12 mouse cellular contexts compared by ENCODE assay signal in genomic region chr8:120550937-120551676, GRCm38 (mm10). TPM values are rescaled to one million over a fixed set of nuclear protein-coding genes. Genes with fewer than 3 reads are reported as not detected.
DNase-seq lines count a peak whose midpoint lies in the region; ATAC-seq and TF ChIP-seq lines count a peak whose summit lies in the region.
"Had no signal": no experiment of that assay in that cellular context is flagged by ENCODE, and none has a peak within 500 bp of the region (broad histone marks: within the 10 kb centered on the region; RNA-seq: fewer than 3 reads in every experiment).

No protein-coding gene starts in this region.

- no peak for TF ChIP-seq CTCF in cerebellum, adult 2 months (IDR thresholded peaks at IDR 0.05; ENCODE audit: borderline replicate concordance, insufficient read depth, low read depth, low read length)
- no peak for TF ChIP-seq CTCF in lung, postnatal 0 days (IDR thresholded peaks at IDR 0.05)

- H3K27ac ChIP-seq in heart, embryonic 11.5 days (ENCODE audit: low read depth, low read length), result peak overlapping the region; percentile 85
- peak overlapping the region; percentile 99 for H3K27ac ChIP-seq in cerebellum, adult 2 months (ENCODE audit: insufficient read depth, low read length)
- peak overlapping the region; percentile 87 to 88 for H3K27ac ChIP-seq in heart, embryonic 14.5 days (replicated peaks in 1 of 2; ENCODE audit: control insufficient read depth in 1 of 2, insufficient read depth in 1 of 2, low read depth in 2 of 2, low read length in 2 of 2)
- H3K27ac ChIP-seq in midbrain, embryonic 13.5 days, result peak overlapping the region; percentile 90
- H3K27ac ChIP-seq in lung, postnatal 0 days (ENCODE audit: low read length), result no peak overlapping the region
- H3K27ac ChIP-seq: lung, embryonic 15.5 days had no signal

- H3K36me3 ChIP-seq in heart, embryonic 11.5 days (ENCODE audit: control insufficient read depth, insufficient read depth, low read length), result peaks cover 2% of the 10 kb centered on the region; the same call in 1 of the 2 replicates
- H3K36me3 ChIP-seq in heart, embryonic 14.5 days (ENCODE audit: control insufficient read depth, insufficient read depth, low read length), result peaks cover 24% of the 10 kb centered on the region
- H3K36me3 ChIP-seq in midbrain, embryonic 13.5 days, result peaks cover 12% of the 10 kb centered on the region
- H3K36me3 ChIP-seq in lung, postnatal 0 days (ENCODE audit: insufficient read depth, low read length), result no peaks in the 10 kb centered on the region

- H3K4me3 ChIP-seq in heart, embryonic 11.5 days (ENCODE audit: low read depth, low read length), result peak overlapping the region; percentile 12; the same call in 1 of the 2 replicates
- H3K4me3 ChIP-seq in cerebellum, adult 2 months (replicated peaks; ENCODE audit: insufficient read depth, low read depth, low read length), result peak overlapping the region; percentile 33
- H3K4me3 ChIP-seq in heart, embryonic 14.5 days (ENCODE audit: control insufficient read depth in 1 of 2, insufficient read depth in 1 of 2, low read depth in 1 of 2, low read length in 2 of 2), result no peak overlapping the region
- H3K4me3 ChIP-seq in midbrain, embryonic 13.5 days (replicated peaks), result no peak overlapping the region
- H3K4me3 ChIP-seq in lung, postnatal 0 days (ENCODE audit: low read depth, low read length), result no peak overlapping the region
- H3K4me3 ChIP-seq: lung, embryonic 15.5 days had no signal

- H3K9me3 ChIP-seq in heart, embryonic 11.5 days (replicated peaks; ENCODE audit: control insufficient read depth, low read length), result no peaks in the 10 kb centered on the region
- H3K9me3 ChIP-seq in heart, embryonic 14.5 days (ENCODE audit: control insufficient read depth, low read length), result no peaks in the 10 kb centered on the region
- H3K9me3 ChIP-seq in midbrain, embryonic 13.5 days, result no peaks in the 10 kb centered on the region
- no peaks in the 10 kb centered on the region for H3K9me3 ChIP-seq in lung, postnatal 0 days (ENCODE audit: low read length)
- H3K9me3 ChIP-seq: lung, embryonic 15.5 days had no signal

- H3K4me2 ChIP-seq in heart, embryonic 11.5 days, result peak overlapping the region; percentile 48
- peak overlapping the region; percentile 51 for H3K4me2 ChIP-seq in heart, embryonic 14.5 days (ENCODE audit: low read length)
- H3K4me2 ChIP-seq in midbrain, embryonic 13.5 days (replicated peaks), result peak overlapping the region; percentile 52; the same call in 1 of the 2 replicates
- H3K4me2 ChIP-seq in lung, postnatal 0 days (replicated peaks; ENCODE audit: low read depth, low read length), result no peak overlapping the region
- H3K4me2 ChIP-seq: lung, embryonic 15.5 days had no signal

- no peak for TF ChIP-seq EP300 in lung, postnatal 0 days (IDR thresholded peaks at IDR 0.05)

- H3K4me1 ChIP-seq in heart, embryonic 11.5 days (ENCODE audit: control insufficient read depth, insufficient read depth, low read length), result peaks cover 95% of the 10 kb centered on the region
- H3K4me1 ChIP-seq in cerebellum, adult 2 months (ENCODE audit: control insufficient read depth, insufficient read depth, low read length), result peaks cover 87% of the 10 kb centered on the region
- H3K4me1 ChIP-seq in heart, embryonic 14.5 days (ENCODE audit: control insufficient read depth in 2 of 2, insufficient read depth in 2 of 2, low read length in 2 of 2), result peaks cover 85 to 99% of the 10 kb centered on the region in 2 experiments
- peaks cover 100% of the 10 kb centered on the region for H3K4me1 ChIP-seq in midbrain, embryonic 13.5 days (replicated peaks)
- peaks cover 27% of the 10 kb centered on the region for H3K4me1 ChIP-seq in lung, postnatal 0 days (ENCODE audit: insufficient read depth, low read depth, low read length)

- peak; percentile 39; the same call in 1 of the 2 replicates for TF ChIP-seq POLR2A in cerebellum, adult 2 months (IDR thresholded peaks at IDR 0.05; ENCODE audit: borderline replicate concordance, insufficient read depth, low read length)

- peak overlapping the region; percentile 62; the same call in 1 of the 2 replicates for H3K9ac ChIP-seq in heart, embryonic 11.5 days (ENCODE audit: low read depth, low read length)
- peak overlapping the region; percentile 59 for H3K9ac ChIP-seq in heart, embryonic 14.5 days (ENCODE audit: low read length)
- peak overlapping the region; percentile 57; the same call in 1 of the 2 replicates for H3K9ac ChIP-seq in midbrain, embryonic 13.5 days (replicated peaks)
- H3K9ac ChIP-seq in lung, postnatal 0 days (replicated peaks; ENCODE audit: low read depth), result no peak overlapping the region
- H3K9ac ChIP-seq: lung, embryonic 15.5 days had no signal

- no peak for DNase-seq in heart, adult 8-10 months (ENCODE audit: low spot score)
- peak; percentile 67 to 80 for DNase-seq in cerebellum, adult 2 months
- no peak for DNase-seq in kidney, postnatal 36 days
- no peak for DNase-seq in lung, postnatal 0 days (ENCODE audit: low spot score)
- no peak for DNase-seq in spleen, postnatal 36 days (ENCODE audit: low spot score in 2 of 2)
- DNase-seq: kidney, postnatal 25 days; right cerebral cortex, postnatal 25 days had no signal

- 0 out of 2 replicates have a peak, but pooled peaks have one; percentile 5 for ATAC-seq in heart, embryonic 11.5 days (replicated peaks; ENCODE audit: insufficient number of reproducible peaks, low FRiP score, low TSS enrichment)
- peak; percentile 44 for ATAC-seq in heart, embryonic 14.5 days (ENCODE audit: insufficient number of reproducible peaks, insufficient read depth, low FRiP score, low read depth)
- peak; percentile 18 for ATAC-seq in midbrain, embryonic 13.5 days
- no peak for ATAC-seq in lung, postnatal 0 days
- ATAC-seq: CD4-positive, CD25-positive, alpha-beta regulatory T cell, adult 4 months had no signal

- H3K27me3 ChIP-seq in heart, embryonic 11.5 days (ENCODE audit: control insufficient read depth, insufficient read depth, low read length), result no peaks in the 10 kb centered on the region
- H3K27me3 ChIP-seq in cerebellum, adult 2 months (ENCODE audit: control insufficient read depth, insufficient read depth, low read length), result no peaks in the 10 kb centered on the region
- H3K27me3 ChIP-seq in heart, embryonic 14.5 days (ENCODE audit: control insufficient read depth, insufficient read depth, low read length), result no peaks in the 10 kb centered on the region
- no peaks in the 10 kb centered on the region for H3K27me3 ChIP-seq in midbrain, embryonic 13.5 days
- H3K27me3 ChIP-seq in lung, postnatal 0 days (replicated peaks; ENCODE audit: insufficient read depth, low read length), result no peaks in the 10 kb centered on the region
- H3K27me3 ChIP-seq: lung, embryonic 15.5 days had no signal

- 61% methylated on average over 11 of the region's 11 CpGs for WGBS in heart, embryonic 11.5 days (ENCODE audit: insufficient replicate concordance)
- WGBS in cerebellum, adult 2 months, result 12% methylated on average over 11 of the region's 11 CpGs
- WGBS in heart, embryonic 14.5 days, result 41% methylated on average over 11 of the region's 11 CpGs
- WGBS in midbrain, embryonic 13.5 days, result 67% methylated on average over 11 of the region's 11 CpGs
- WGBS in lung, postnatal 0 days, result 77% methylated on average over 11 of the region's 11 CpGs

RNA-seq across cellular contexts. Expression of gene Gins2, which starts 38.0 kb away (rescaled TPM):
- 81.8 and 82.7 TPM in 2 replicates for polyA plus RNA-seq in heart, embryonic 11.5 days (2014; fragmentation: Nextera tagmentation; extraction: Ambion mirVana)
- total RNA-seq in heart, adult 8-10 months (2022), result 1 to 10 TPM in 3 of 4 experiments, under 1 TPM in 1; 0.98 to 1.7 (median 1.7) TPM
- 2.1 and 2.5 TPM in 2 replicates for polyA plus RNA-seq in cerebellum, adult 2 months (2012; rRNA removed)
- polyA plus RNA-seq in heart, embryonic 14.5 days (2014; fragmentation: Nextera tagmentation; extraction: Ambion mirVana), result 51.1 and 60.6 TPM in 2 replicates
- 36.7 and 37.9 TPM in 2 replicates for polyA plus RNA-seq in midbrain, embryonic 13.5 days (2015; fragmentation: Nextera tagmentation; extraction: Ambion mirVana)
- 10.9 and 13.4 TPM in 2 replicates for polyA plus RNA-seq in lung, postnatal 0 days (2015; fragmentation: Nextera tagmentation; extraction: Ambion mirVana)

Comparison
In these comparisons a context has a peak if more than half of its experiments do, and no peak if none do; other contexts are left out.
1. H3K4me3 ChIP-seq: peak in heart, embryonic 11.5 days (single experiment) and cerebellum, adult 2 months (single experiment); none in heart, embryonic 14.5 days (0 of 2), midbrain, embryonic 13.5 days (single experiment) and lung, postnatal 0 days (single experiment).
2. DNase-seq: peak in cerebellum, adult 2 months (2 of 2); none in heart, adult 8-10 months (single experiment), kidney, postnatal 36 days (0 of 2), lung, postnatal 0 days (single experiment) and spleen, postnatal 36 days (0 of 2).